Mouse (Mus musculus) neural tube, embryonic 11.5 days (tissue): ENCODE data around the gene Asic1. TPM values are rescaled to one million over a fixed set of nuclear protein-coding genes. Genes with fewer than 3 reads are reported as not detected.

ENCODE experiments used
- ATAC-seq: fragments of 200-750 bp; cut with Nextera tagmentation; 2 replicates; pipeline ENCODE4 v1.8.0; 2017; ENCODE audit warnings: moderate number of reproducible peaks, mild to moderate bottlenecking, moderate TSS enrichment, moderate library complexity; ENCODE audit not compliant: insufficient read depth, low FRiP score, low TSS enrichment
- DNase-seq: peaks from one replicate; pipeline ENCODE4 v3.0.0-alpha.2; 2015; ENCODE audit warnings: low spot score
- H3K27ac ChIP-seq: fragments of 300-500 bp; sonication (generic); 2 replicates; pipeline ENCODE4 v1.5.1; 2014; ENCODE audit warnings: low read depth, mild to moderate bottlenecking, low read length
- H3K27me3 ChIP-seq: fragments of 300-500 bp; sonication (generic); 2 replicates; pipeline ENCODE4 v1.6.1; 2014; ENCODE audit warnings: mild to moderate bottlenecking, low read length, mixed read lengths; ENCODE audit not compliant: control insufficient read depth, insufficient read depth
- H3K36me3 ChIP-seq: fragments of 300-500 bp; sonication (generic); 2 replicates; pipeline ENCODE4 v1.6.1; 2014; ENCODE audit warnings: mild to moderate bottlenecking, low read length, moderate library complexity, mixed read lengths; ENCODE audit not compliant: control insufficient read depth, insufficient read depth
- H3K4me1 ChIP-seq: fragments of 300-500 bp; sonication (generic); 2 replicates; pipeline ENCODE4 v1.6.1; 2014; ENCODE audit warnings: low read length, mixed read lengths; ENCODE audit not compliant: control insufficient read depth, insufficient read depth
- H3K4me2 ChIP-seq: fragments of 300-500 bp; sonication (generic); 2 replicates; pipeline ENCODE4 v1.6.1; 2014; ENCODE audit warnings: low read depth, mild to moderate bottlenecking, moderate library complexity
- H3K4me3 ChIP-seq: fragments of 300-500 bp; sonication (generic); 2 replicates; pipeline ENCODE4 v1.5.1; 2014; ENCODE audit warnings: low read depth, low read length
- H3K9ac ChIP-seq: fragments of 300-500 bp; sonication (generic); 2 replicates; pipeline ENCODE4 v1.6.1; 2014; ENCODE audit warnings: mild to moderate bottlenecking, low read length
- H3K9me3 ChIP-seq: fragments of 300-500 bp; sonication (generic); 2 replicates; pipeline ENCODE4 v1.6.1; 2016; ENCODE audit warnings: low read length; ENCODE audit not compliant: control insufficient read depth
- WGBS: fragments of 180-500 bp; shearing (Covaris S2); extraction: QIAGEN DNeasy Blood & Tissue Kit; methylation state at CpG from one replicate; pipeline ENCODE4 v1.1.7; 2014; 5-methylcytosine and 5-hydroxymethylcytosine counted together
- polyA plus RNA-seq: library from polyadenylated mRNA; unstranded; fragments of >200 nt; fragmentation: Nextera tagmentation; extraction: Ambion mirVana; gene quantifications from 2 replicates; pipeline ENCODE4 v1.2.1, GENCODE M21; 2014

Asic1 gene
- 15.1 and 17.0 TPM in 2 replicates for polyA plus RNA-seq

GRCm38 (mm10) chr15:99670154-99670821, at the start of gene Asic1:
Gene Asic1 (plus strand): TSS chr15:99670368.
- Histone ChIP-seq H3K9me3 (no peaks in the 10 kb centered on the region), H3K9ac (peak within 1 kb of the TSS; percentile 81), H3K27me3 (peaks cover 25% of the 10 kb centered on the region), H3K4me3 (peak within 1 kb of the TSS; percentile 72), H3K36me3 (no peaks in the 10 kb centered on the region), H3K4me1 (peaks cover 1% of the 10 kb centered on the region; the same call in 1 of the 2 replicates), H3K4me2 (peak within 1 kb of the TSS; percentile 95), H3K27ac (peak within 1 kb of the TSS; percentile 62)
- DNase-seq (peak; percentile 75), ATAC-seq (peak; percentile 62)
- WGBS = under 1% methylated on average over 54 of the region's 74 CpGs

GRCm38 (mm10) chr15:99622063-99622462, 48.1 kb upstream of the Asic1 start:
- H3K27me3 ChIP-seq = no peaks in the 10 kb centered on the region
- no peak overlapping the region for H3K9ac ChIP-seq
- H3K36me3 ChIP-seq = peaks cover 13% of the 10 kb centered on the region
- no peaks in the 10 kb centered on the region for H3K4me1 ChIP-seq
- H3K4me3 ChIP-seq = no peak overlapping the region
- H3K27ac ChIP-seq = no peak overlapping the region
- 94% methylated on average over 11 of the region's 11 CpGs for WGBS
- H3K4me2 ChIP-seq = no peak overlapping the region
- no peaks in the 10 kb centered on the region for H3K9me3 ChIP-seq
- DNase-seq (no peak), ATAC-seq (no peak)

GRCm38 (mm10) chr15:99631618-99632017, 38.5 kb upstream of the Asic1 start:
- Histone ChIP-seq H3K4me1 (no peaks in the 10 kb centered on the region), H3K9me3 (no peaks in the 10 kb centered on the region), H3K4me3 (no peak overlapping the region), H3K27me3 (no peaks in the 10 kb centered on the region), H3K9ac (no peak overlapping the region), H3K4me2 (no peak overlapping the region), H3K36me3 (peaks cover 39% of the 10 kb centered on the region), H3K27ac (no peak overlapping the region)
- DNase-seq = no peak
- no peak for ATAC-seq

- no peak overlapping the region for H3K4me3 ChIP-seq
- H3K27ac ChIP-seq = no peak overlapping the region
- ATAC-seq (no peak), DNase-seq (no peak)
- H3K9ac ChIP-seq = no peak overlapping the region
- peaks cover 34% of the 10 kb centered on the region for H3K36me3 ChIP-seq
- no peaks in the 10 kb centered on the region for H3K27me3 ChIP-seq
- no peak overlapping the region for H3K4me2 ChIP-seq
- WGBS = 94% methylated on average over 7 of the region's 7 CpGs
- H3K9me3 ChIP-seq = no peaks in the 10 kb centered on the region
- no peaks in the 10 kb centered on the region for H3K4me1 ChIP-seq
Measured at GRCm38 (mm10) chr15:99634702-99635101, 35.5 kb upstream of the Asic1 start.

GRCm38 (mm10) chr15:99637405-99638123, 32.6 kb upstream of the Asic1 start:
- Histone ChIP-seq H3K27me3 (no peaks in the 10 kb centered on the region), H3K4me1 (no peaks in the 10 kb centered on the region), H3K9ac (peak overlapping the region; percentile 33; the same call in 1 of the 2 replicates), H3K9me3 (no peaks in the 10 kb centered on the region), H3K4me3 (no peak overlapping the region), H3K4me2 (no peak overlapping the region), H3K27ac (peak overlapping the region; percentile 78), H3K36me3 (peaks cover 15% of the 10 kb centered on the region)
- no peak for ATAC-seq
- WGBS = 72% methylated on average over 12 of the region's 12 CpGs
- DNase-seq = peak; percentile 44

- no peaks in the 10 kb centered on the region for H3K9me3 ChIP-seq
- no peak overlapping the region for H3K4me2 ChIP-seq
- H3K4me3 ChIP-seq = no peak overlapping the region
- peak overlapping the region; percentile 78 for H3K27ac ChIP-seq
- H3K9ac ChIP-seq = no peak overlapping the region
- DNase-seq = no peak
- no peaks in the 10 kb centered on the region for H3K4me1 ChIP-seq
- H3K36me3 ChIP-seq = peaks cover 12% of the 10 kb centered on the region
- 90% methylated on average over 5 of the region's 5 CpGs for WGBS
- ATAC-seq = no peak
- no peaks in the 10 kb centered on the region for H3K27me3 ChIP-seq
Measured at GRCm38 (mm10) chr15:99638124-99638485, 32.1 kb upstream of the Asic1 start.

- WGBS = 73% methylated on average over 6 of the region's 6 CpGs
- Histone ChIP-seq H3K4me2 (no peak overlapping the region), H3K27ac (peak overlapping the region; percentile 64)
Measured at GRCm38 (mm10) chr15:99642622-99643021, 27.5 kb upstream of the Asic1 start.

GRCm38 (mm10) chr15:99643832-99644231, 26.3 kb upstream of the Asic1 start:
- Histone ChIP-seq H3K9ac (no peak overlapping the region), H3K27ac (no peak overlapping the region), H3K36me3 (peaks cover 3% of the 10 kb centered on the region), H3K27me3 (no peaks in the 10 kb centered on the region), H3K4me2 (no peak overlapping the region), H3K4me3 (no peak overlapping the region), H3K4me1 (peaks cover 27% of the 10 kb centered on the region), H3K9me3 (no peaks in the 10 kb centered on the region)
- no peak for ATAC-seq
- WGBS = 80% methylated on average over 10 of the region's 10 CpGs
- no peak for DNase-seq

More at GRCm38 (mm10) chr15:99642622-99643021, 27.5 kb upstream of the Asic1 start:
- no peak for DNase-seq
- Histone ChIP-seq H3K9ac (no peak overlapping the region), H3K27me3 (no peaks in the 10 kb centered on the region), H3K9me3 (no peaks in the 10 kb centered on the region), H3K4me3 (no peak overlapping the region), H3K4me1 (peaks cover 18% of the 10 kb centered on the region), H3K36me3 (peaks cover 3% of the 10 kb centered on the region)
- ATAC-seq = no peak

GRCm38 (mm10) chr15:99644776-99645175, 25.4 kb upstream of the Asic1 start:
- no peaks in the 10 kb centered on the region for H3K9me3 ChIP-seq
- H3K27ac ChIP-seq = no peak overlapping the region
- ATAC-seq = no peak
- no peak overlapping the region for H3K4me2 ChIP-seq
- no peak overlapping the region for H3K4me3 ChIP-seq
- no peak for DNase-seq
- H3K27me3 ChIP-seq = no peaks in the 10 kb centered on the region
- 0 out of 2 replicates have a peak overlapping the region, but pooled peaks have one; percentile 11 for H3K9ac ChIP-seq
- H3K36me3 ChIP-seq = peaks cover 3% of the 10 kb centered on the region
- WGBS = 83% methylated on average over 7 of the region's 7 CpGs
- H3K4me1 ChIP-seq = peaks cover 36% of the 10 kb centered on the region
